Mouse (Mus musculus) layer of hippocampus, postnatal 10 days (tissue): Measurements from ENCODE around the gene Btbd9. TPM values are rescaled to one million over a fixed set of nuclear protein-coding genes. Genes with fewer than 3 reads are reported as not detected.

Experiments
- DNase-seq, 2 experiments: peaks; one replicate each; pipeline ENCODE4 v3.0.0; 2021; ENCODE audit warnings: low spot score in 2 of 2
- total RNA-seq, 2 experiments: library from RNA; stranded (reverse); gene quantifications; 2 replicates each; pipeline ENCODE4 v1.2.3; 2021

Gene Btbd9
- total RNA-seq, 2 experiments from 2014 or later, result 104 to 109 TPM

DNA sequence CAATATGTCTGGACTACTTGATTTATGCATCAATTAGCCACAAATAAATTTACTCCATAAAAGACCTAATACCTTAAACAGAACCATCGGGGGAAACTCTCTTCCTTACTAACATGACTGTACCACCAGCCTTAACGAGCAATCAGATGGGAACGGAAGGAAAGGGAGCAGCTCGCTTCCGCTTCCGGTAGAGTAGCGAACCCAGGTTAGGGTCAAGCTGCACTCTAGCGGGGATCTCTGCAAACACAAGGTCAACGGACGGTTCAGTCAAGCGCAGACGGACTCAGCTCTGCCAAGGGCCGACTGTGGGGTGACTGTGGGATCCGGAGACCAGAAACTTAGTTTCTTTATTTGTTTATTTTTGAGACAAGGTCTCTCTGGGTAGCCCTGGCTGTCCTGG lies 25.9 kb upstream of the Btbd9 start:
- no peak for DNase-seq

DNA sequence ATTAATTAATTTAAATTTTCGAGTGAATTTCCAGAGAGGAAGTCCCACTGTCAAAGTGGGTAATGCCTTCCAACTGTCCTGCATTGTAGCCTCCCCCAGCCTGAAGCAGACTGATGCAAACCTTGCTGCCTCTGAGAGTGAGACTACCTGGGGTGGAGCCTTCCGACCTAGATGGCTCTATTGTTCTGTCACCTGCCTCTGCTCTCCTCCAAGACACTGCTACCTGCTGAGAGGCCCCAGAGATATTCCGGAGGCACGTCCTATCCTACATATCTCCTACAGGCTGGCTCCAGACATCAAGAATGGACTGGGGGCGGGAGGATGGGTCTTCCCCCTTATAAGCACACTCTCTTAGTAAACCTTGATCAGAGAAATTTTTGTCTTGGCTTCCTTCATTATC lies 22.0 kb upstream of the Btbd9 start:
- DNase-seq, result no peak

- DNase-seq, result no peak
Observed at GRCm38 (mm10) chr17:30597786-30598185, 21.5 kb upstream of the Btbd9 start.

DNA sequence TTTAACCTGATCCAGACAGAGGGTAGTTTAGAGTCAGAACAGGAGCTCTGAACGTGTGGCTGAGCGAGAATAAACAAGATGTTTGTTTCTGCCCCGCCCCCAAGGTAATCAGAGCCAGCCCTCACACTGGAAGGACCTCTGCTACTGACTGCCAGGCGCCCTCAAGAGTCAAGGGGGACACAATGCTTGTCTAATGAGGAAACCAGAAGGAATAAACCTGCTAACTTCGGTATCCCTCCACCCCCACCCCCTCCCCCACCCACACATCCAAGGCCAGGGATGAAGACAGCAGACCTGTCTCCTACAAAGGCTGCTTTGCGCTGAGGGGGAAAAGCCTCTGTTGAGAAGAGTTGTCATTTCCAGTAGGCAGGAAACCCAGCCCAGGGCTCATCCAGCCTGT lies 18.6 kb upstream of the Btbd9 start:
- DNase-seq, result no peak

GRCm38 (mm10) chr17:30594407-30594806 lies 18.1 kb upstream of the Btbd9 start:
- DNase-seq, result no peak

GRCm38 (mm10) chr17:30590417-30591198 lies 14.3 kb upstream of the Btbd9 start:
- peak; percentile 70 to 75 for DNase-seq

DNA sequence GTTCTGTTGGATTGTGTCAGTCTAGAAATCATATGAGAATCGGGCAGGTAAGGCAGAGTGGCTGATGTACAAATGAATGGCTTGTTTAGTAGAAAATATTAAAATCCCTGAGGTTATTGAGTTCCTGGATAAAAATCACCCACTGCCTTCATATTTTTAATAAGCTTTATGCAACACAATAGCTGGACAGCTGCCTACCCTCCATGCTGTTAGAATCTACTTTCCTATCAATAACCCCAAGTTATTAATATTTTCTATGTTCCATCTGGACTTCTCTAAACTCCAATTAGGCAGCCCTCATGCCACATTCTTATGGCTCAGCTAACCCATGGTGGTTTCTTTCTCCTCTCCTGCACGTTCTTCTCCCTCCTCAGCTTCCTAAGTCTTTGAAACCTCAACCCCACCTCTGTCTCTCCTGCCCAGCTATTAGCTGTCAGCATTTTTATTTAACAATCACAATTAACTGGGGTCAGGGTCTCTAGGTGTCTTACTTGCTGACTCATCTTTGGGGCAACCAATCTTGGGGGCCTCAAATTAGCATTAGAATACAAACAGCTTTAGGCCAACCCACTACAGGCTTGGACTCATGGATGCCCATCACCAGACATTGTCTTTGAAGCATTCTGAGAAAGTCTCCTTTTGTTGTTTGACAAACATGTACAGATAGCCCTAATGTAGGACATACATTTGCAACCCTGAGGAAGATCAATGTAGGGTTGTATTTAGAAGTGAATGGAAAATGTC lies 7.1 kb upstream of the Btbd9 start:
- DNase-seq, result no peak

GRCm38 (mm10) chr17:30582313-30582712 lies 6.0 kb upstream of the Btbd9 start:
- DNase-seq, result no peak

- DNase-seq, result peak; percentile 63 to 70
Observed at GRCm38 (mm10) chr17:30581201-30581600, 4.9 kb upstream of the Btbd9 start.

DNA sequence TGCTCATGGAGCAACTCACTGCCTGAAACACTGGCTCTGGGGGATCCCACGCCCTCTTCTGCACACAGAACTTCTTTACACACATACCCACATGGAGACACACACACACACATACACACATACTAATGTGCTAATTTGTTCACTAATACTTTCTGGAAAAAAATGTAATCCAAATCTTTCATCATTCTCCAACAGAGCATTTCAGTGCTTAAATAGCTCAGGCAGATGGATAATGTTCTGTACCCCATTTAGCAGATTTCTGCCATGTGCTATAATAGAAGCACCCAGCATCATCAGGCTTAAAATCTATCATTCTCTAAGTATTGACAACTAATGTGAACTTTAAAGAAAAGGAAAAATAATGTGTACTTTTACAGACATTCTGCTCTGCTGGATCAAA lies 4.5 kb upstream of the Btbd9 start:
- no peak for DNase-seq

DNA sequence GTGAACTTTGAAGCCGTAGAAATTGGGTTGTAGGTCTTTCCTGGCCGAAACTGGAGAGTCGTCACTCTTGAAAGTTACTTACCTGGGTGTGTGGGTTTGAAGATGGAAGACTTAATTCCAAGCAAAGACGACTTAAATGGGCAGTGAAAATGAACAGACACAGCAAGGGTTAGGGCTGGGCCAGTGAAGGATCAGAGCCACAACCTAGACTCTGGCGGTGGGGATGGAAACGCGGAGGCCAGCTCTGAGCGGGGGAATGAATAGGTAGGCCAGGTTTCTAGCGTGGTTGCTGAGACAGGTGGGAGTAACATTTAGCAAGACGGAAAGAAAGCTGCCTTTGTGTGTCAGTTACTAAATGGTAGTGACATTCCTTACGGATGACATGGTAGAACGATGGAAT lies 658 bp upstream of the Btbd9 start:
- DNase-seq, result no peak

GRCm38 (mm10) chr17:30575121-30575904 lies 975 bp downstream of the Btbd9 start:
- DNase-seq, result peak in 1 of 2 experiments; percentile 68

DNA sequence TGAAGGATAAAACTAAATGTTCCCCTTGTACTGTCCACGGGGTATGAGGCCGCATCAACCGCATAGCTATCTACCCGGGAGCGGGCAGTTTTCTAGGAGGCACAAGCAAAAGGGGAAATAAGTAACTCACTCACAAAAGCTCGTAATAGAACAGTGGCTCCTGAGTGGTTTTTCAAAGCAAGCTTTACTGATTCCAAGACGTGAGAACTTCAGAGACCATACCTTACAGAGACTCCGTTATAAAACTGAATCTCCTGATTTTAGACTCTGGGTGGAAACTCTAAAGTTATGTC lies 1.6 kb downstream of the Btbd9 start:
- DNase-seq, result no peak

- no peak for DNase-seq
Observed at GRCm38 (mm10) chr17:30573990-30574782, 2.1 kb downstream of the Btbd9 start.

DNA sequence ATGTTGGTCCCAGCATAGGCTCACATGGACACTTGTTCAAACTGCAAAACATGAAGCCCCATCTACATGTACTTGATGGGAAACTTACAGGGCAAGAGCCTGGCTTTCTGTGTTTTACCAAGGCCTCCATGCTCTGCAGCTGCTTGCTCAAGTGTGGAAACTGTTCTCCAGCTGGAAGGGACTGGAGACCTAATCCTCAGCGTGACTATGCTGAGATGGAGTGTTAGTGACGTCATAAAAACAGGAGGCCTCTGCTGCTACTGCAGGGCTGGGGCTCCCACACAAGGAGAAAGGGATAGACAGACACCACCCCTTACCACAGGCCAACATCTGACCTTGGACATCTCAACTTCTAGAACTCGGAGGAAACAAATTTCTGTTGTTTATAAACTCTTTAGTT lies 5.3 kb downstream of the Btbd9 start:
- no peak for DNase-seq

DNA sequence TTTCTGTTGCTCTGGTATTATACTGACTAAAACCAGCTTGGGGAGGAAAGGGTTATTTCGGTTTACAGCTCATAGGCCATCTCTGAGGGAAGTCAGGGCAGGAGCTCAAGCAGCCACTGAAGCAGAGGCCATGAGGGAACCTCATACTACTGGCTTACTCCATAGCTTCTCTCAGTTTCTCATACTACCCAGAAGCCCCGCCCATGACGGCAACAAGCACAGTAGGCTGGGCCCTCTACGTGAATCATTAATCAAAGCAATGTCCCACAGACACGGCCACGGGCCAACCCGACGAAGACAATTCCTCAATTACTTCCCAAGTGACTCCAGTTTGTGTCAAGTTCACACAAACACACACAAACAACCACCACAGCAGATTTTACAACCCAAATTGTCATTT lies 6.1 kb downstream of the Btbd9 start:
- no peak for DNase-seq

DNA sequence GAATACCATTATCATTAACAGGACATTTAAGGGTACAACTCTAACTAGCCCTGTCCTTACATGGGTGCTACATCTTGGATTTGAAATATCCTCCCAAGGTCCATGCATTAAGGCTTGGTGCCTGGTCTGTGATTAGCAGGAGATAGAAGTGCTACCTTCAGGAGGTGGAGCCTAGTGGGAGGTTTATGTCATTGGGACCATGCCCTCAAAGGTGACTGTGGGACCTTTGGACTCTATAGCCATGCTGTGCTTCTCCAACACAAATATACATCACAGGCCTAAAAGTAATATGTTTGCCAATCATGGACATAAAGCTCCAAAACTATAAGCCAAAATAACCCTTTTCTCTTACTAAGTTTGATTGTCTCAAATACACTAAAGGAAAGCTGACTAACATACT lies 7.8 kb downstream of the Btbd9 start:
- no peak for DNase-seq

DNA sequence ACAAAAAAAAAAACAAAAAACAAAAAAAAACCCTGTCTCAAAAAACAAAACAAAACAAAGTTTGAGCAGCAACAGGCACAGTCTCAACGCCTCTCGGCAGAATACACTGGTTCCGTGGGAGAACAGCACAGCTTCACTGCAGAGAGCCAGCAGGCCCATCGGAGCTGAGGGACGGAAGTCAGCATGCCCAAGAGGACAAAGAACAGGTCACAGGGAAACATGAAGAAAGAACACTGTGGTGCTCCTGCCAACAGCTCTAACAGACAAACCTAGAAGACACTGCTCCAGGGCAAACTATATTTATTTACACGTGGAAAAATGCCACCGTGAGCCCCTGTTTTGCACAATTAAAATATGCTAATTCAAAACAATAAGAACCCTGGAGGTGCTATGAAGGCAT lies 11.3 kb downstream of the Btbd9 start:
- DNase-seq, result no peak

DNA sequence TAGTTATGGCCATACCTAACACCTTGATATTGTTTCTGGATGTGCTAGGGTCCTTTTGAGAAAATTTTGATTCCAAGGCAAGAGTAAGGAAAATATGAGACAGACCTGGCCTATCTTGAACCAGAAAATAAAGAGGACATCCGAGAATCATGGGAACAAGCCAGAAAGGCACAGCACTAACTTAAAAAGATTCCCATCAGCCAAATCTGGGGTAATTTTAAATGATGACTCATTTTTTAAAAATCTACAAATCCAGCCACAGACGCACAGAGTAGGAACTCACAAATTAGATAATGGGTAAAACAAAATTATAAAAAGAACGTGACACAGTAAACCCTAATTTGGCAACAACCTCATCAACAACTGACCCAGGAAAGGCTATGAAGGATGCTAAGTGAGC lies 11.9 kb downstream of the Btbd9 start:
- no peak for DNase-seq

- DNase-seq, result no peak
Observed at GRCm38 (mm10) chr17:30563484-30564075, 12.7 kb downstream of the Btbd9 start.

DNA sequence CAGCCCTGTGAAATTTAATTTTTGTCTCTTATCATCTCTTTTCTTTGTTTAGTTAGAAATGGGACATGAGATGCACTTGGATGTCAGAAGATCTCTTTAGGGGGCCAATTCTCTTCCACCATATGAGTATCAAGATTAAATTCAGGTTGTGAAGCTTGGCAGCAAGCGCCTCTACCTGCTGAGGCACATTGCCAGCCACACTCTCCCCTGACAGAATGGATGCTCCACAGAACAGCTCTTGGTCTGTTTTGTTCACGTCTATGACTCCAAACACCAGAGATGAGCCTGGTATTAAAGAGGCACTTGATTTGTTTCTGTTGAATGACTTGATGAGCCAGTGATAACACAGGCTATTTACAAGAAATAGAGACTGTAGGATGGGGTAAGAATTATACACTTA lies 13.5 kb downstream of the Btbd9 start:
- no peak for DNase-seq
